Mouse (Mus musculus) liver, embryonic 14.5 days (tissue): ENCODE measurements around the gene Prdm11.

Experiments used
- CTCF ChIP-seq: IDR thresholded peaks from 2 replicates; pipeline ENCODE4 v1.5.1; 2016; ENCODE audit warnings: antibody characterized with exemption, low read depth, control low read depth
- EP300 ChIP-seq: IDR thresholded peaks from 2 replicates; pipeline ENCODE4 v1.6.1; 2016; ENCODE audit warnings: antibody characterized with exemption, low read depth

DNA sequence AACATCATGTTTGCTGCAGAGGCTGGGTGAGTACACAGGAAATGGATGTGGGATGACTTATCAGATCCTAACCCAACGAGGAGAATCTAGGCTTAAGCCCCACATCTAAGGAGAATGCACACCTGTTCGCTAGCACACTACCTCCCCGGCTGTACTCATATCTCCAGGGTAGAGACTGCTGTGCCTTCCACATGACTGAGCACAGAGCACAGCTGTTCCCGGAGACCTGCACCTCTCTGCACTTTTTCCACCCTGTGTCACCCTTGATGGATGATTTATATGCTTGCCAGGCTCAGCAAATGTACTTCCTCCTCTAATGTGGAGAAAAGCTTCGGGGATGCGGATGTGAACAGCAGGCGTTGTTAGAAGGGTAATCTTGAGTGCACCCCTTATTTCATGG is 114.9 kb downstream of the Prdm11 start:
- no peak for TF ChIP-seq CTCF
- TF ChIP-seq EP300: no peak
